Mouse (Mus musculus) G1E (cell line): ENCODE data around the gene Kif26a.

Experiments
- CTCF ChIP-seq: IDR thresholded peaks from 2 replicates; pipeline ENCODE4 v1.5.1; 2012; ENCODE audit warnings: low read depth, low read length, inconsistent platforms, mixed read lengths
- GATA1 ChIP-seq: IDR thresholded peaks from 2 replicates; pipeline ENCODE4 v1.6.1; 2012; ENCODE audit warnings: borderline replicate concordance, low read length, inconsistent platforms, mixed read lengths
- GATA2 ChIP-seq: IDR thresholded peaks from 2 replicates; pipeline ENCODE4 v1.6.1; 2012; ENCODE audit warnings: low read depth, low read length, inconsistent platforms, borderline replicate concordance
- POLR2AphosphoS5 ChIP-seq: IDR thresholded peaks from 2 replicates; pipeline ENCODE4 v1.6.1; 2012; ENCODE audit warnings: low read depth, low read length, inconsistent platforms; ENCODE audit not compliant: insufficient replicate concordance
- TAL1 ChIP-seq: conservative IDR thresholded peaks from 2 replicates; pipeline ENCODE4 v1.6.1; 2012; ENCODE audit warnings: low read depth, low read length, inconsistent platforms, mixed read lengths

DNA sequence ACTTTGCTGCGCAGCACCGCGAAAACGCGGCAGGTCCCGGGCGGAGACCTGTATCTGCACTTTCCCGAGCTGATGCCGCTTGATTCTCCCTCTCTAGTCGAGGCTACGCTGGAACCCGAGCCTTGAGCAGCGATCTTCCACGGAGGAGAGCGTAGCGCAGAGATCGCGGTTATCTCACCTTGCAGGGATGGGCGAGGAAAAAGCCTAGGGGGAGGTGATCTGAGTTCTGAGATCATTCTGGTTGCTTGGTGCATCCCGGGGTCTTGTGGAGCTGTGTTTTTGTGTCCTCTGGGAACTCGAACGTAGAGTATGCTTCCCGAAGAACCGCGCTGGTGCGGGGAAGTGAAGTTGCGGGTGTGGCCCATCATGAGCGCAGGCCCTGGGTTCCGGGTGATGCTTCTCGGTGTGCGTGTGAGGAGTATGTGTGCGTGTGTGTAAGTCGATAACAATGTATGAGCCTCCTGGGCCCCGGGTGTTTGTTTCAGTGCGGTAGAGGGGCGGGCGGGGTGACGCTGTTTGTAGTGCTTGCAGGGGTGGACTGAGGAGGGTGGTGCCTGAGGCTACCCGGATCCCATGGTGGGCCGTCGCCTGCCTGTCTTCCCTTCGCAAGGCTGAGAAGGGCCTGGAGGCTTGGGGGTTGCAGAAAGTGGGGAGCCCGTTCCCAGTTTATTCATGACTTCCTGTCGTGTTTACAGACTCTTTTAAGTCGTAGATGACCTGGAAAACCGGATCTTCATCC, 1.5 kb upstream of the Kif26a start:
- no peak for TF ChIP-seq CTCF
- TF ChIP-seq GATA2 = no peak
- TF ChIP-seq TAL1 = no peak
- no peak for TF ChIP-seq GATA1
- TF ChIP-seq POLR2AphosphoS5 = no peak
